Mouse (Mus musculus) olfactory bulb, adult 2 months (tissue): ENCODE data around the gene Tmem174. TPM values are rescaled to one million over a fixed set of nuclear protein-coding genes. Genes with fewer than 3 reads are reported as not detected.

Source experiments
- H3K27ac ChIP-seq: fragments of 200-500 bp; 2 replicates; pipeline ENCODE4 v1.5.1; 2012; ENCODE audit warnings: low read depth, low read length; ENCODE audit not compliant: insufficient read depth
- H3K4me1 ChIP-seq: fragments of 200-500 bp; 2 replicates; pipeline ENCODE4 v1.6.1; 2012; ENCODE audit warnings: low read length; ENCODE audit not compliant: control insufficient read depth, insufficient read depth
- H3K4me3 ChIP-seq: fragments of 200-500 bp; 2 replicates; pipeline ENCODE4 v1.5.1; 2012; ENCODE audit warnings: mild to moderate bottlenecking, low read depth, low read length, moderate library complexity; ENCODE audit not compliant: insufficient read depth
- CTCF ChIP-seq: fragments of 200-500 bp; IDR thresholded peaks from 2 replicates; pipeline ENCODE4 v1.5.1; 2012; ENCODE audit warnings: low read depth, mild to moderate bottlenecking, low read length, moderate library complexity; ENCODE audit not compliant: insufficient read depth
- POLR2A ChIP-seq: fragments of 200-500 bp; IDR thresholded peaks from 2 replicates; pipeline ENCODE4 v1.6.1; 2012; ENCODE audit warnings: mild to moderate bottlenecking, low read depth, low read length, moderate library complexity; ENCODE audit not compliant: insufficient read depth
- WGBS: fragments of 180-500 bp; shearing (Covaris S2); methylation state at CpG from one replicate; pipeline ENCODE4 v1.1.7; 2018; 5-methylcytosine and 5-hydroxymethylcytosine counted together
- polyA plus RNA-seq: library from polyadenylated mRNA; stranded (reverse); fragments of >200 nt; gene quantifications from 2 replicates; pipeline ENCODE4 v1.2.4, GENCODE M21; 2012; ENCODE audit warnings: low replicate concordance; ENCODE audit not compliant: missing spikeins, insufficient read depth, insufficient read length

The Tmem174 gene
- polyA plus RNA-seq, 1 experiment, result not detected

DNA sequence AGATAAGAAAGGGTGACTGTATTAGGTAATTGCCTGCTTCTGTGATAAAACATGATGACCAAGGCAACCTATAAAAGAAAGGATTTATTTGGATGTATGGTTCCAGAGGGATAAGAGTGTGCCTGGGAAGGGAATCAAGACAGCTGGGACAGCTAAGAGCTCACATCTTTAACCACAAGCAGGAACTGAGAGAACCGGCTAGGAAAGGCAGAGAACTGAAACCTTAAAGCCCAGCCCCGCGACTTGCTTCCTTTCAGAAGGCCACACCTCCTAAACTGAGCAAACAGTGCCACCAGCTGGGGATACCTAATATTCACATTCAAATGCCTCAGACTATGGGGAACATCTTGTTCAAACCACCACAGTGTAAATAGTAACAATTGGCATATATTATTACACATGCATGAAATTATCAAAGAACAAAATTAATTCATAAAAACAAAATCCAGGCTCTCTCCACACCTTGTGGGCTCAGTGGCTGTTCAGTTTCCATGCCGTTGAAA is 25.0 kb upstream of the Tmem174 start:
- TF ChIP-seq POLR2A (no peak), CTCF (no peak)
- Histone ChIP-seq H3K4me3 (no peak overlapping the region), H3K4me1 (no peaks in the 10 kb centered on the region), H3K27ac (no peak overlapping the region)
- WGBS, result 90% methylated on average over 4 of the region's 4 CpGs

DNA sequence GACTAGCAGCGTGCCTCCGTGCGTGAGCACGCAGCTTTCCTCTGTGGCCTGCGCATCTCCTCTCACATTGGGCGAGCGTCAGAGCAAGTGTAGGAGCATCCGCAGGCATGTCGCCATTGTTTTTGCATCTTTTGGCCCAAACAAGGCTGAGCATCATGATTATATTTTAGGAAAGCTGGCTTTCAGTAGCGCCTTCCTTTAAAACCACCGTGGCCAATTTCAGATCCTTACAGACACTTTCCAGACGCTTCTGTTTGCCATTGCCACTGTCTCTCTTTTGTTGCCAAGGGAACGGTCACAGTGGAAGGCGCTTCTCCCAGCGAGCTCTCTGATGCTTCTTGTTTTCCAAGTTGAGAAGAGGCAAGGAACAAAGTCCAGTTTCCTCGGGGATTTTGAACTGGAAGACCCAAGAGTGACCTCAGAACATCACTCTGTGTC is 18.8 kb upstream of the Tmem174 start:
- Histone ChIP-seq H3K27ac (no peak overlapping the region), H3K4me3 (no peak overlapping the region), H3K4me1 (peaks cover 9% of the 10 kb centered on the region; the same call in 1 of the 2 replicates)
- TF ChIP-seq POLR2A (no peak), CTCF (no peak)
- 50% methylated on average over 16 of the region's 16 CpGs for WGBS

DNA sequence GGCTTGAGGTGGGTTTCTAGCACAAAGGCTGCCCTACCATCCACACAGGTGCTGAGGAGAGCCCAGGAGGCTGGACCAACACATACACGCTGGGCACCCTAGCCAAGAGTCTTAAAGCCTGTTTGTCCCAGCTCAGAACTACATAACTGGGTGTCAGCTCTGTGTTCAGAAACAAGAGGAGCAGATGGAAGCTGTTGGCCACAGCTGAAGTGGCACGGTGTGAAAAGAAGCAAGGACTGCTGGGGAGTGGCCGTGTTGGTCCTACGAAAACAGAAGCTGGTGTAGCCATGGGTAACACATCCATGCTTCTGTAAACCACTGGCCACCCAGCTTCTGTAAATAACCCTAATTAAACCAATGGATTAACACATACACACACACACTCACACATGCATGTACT is 18.1 kb upstream of the Tmem174 start:
- Histone ChIP-seq H3K4me1 (peaks cover 9% of the 10 kb centered on the region; the same call in 1 of the 2 replicates), H3K4me3 (no peak overlapping the region), H3K27ac (no peak overlapping the region)
- no peak for TF ChIP-seq CTCF
- no peak for TF ChIP-seq POLR2A
- 83% methylated on average over 4 of the region's 4 CpGs for whole genome bisulfite sequencing

DNA sequence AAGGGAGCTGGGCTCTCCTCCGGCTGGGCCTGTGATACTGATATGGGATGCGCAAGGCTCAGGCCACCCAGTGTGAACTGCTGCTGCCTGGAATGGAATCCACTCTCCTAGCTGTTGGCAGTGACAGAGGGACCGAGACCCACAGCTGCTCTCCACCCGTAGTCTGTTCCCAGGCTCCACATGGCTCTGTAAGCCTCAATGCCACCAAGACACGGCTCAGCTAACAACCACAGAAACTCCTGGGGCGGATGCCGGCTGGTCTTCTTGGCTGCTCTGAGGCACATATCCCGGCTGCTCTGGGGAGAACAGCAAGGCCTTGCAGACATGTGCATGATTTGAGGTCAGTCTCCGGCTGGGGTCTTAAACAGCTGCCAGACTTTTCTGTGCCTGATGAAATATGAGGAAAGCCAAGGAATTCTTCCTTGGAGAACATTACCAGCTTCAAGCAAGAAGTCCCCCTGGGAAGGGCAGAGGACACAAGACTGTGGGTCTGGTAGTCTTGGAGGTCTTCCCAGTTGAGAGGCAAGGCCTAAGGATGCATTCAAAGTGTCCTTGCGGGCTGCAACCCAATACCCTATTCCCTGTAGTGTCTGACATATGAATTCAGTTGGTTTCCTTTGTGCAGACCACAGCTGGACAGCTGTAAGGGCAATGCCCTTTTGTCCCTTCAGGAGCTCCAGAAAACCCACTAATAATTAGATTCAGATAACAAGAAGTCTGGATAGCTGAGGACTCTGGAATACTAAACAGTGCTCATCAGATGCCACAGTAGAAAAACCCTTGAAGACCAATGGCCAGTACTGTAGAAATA is 17.1 kb upstream of the Tmem174 start:
- Histone ChIP-seq H3K4me1 (peaks cover 9% of the 10 kb centered on the region; the same call in 1 of the 2 replicates), H3K4me3 (no peak overlapping the region), H3K27ac (no peak overlapping the region)
- no peak for TF ChIP-seq CTCF
- no peak for TF ChIP-seq POLR2A
- 88% methylated on average over 10 of the region's 10 CpGs for WGBS

DNA sequence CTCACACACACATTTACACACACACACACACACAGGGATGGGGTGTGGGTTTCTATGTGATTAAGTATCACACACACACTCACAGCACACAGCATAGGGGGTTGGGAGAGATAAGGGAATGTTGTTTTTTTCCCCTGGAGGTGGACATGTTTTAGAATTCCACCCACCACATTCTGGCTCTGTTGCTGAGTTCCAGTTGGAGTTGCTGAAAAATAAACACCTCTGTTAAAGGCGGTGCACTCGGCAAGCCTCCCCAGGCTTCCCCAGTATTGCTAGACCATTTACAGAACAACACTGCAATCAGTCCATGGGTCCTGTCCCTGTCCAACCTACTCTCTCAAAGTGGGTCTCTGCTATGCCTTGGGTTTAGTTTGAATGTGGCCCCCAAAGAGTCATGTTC is 15.0 kb upstream of the Tmem174 start:
- no peak overlapping the region for H3K27ac ChIP-seq
- WGBS, result 51% methylated on average over 2 of the region's 2 CpGs

DNA sequence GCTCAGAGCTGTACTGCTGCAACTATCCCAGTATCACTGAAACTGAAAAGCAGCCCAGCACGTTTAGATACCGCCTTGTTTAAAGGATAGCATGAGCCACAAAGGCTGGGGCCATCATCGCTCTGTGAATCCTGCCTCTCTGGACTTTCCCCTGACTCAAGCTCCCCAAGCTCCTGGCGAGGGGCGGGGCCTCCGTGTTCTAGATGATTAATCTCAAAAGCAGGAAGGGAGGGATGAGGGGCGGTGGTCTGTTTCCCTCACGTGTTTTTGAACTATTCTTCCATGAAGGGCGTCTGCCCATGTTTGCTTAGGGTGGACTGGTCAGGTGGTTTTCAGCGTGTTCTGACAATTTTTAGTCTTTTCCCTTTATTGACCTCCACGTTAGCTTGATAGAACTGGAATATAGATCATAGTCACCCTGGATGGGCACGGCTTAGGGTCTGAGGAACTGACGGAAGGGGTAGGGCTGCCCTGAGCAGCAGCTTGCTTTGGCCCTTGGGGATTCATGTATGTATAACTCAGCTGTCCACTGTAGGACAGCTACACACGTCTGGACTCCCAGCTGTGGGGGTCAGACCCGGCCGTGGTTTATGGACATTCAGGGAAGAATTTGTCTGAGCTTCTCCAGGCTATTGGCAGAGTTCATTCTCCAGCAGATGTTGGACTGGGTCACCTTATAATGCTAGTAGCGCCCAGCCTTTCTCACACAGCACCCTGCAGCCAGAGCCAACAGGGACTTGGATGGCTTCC is 14.2 kb upstream of the Tmem174 start:
- no peak for TF ChIP-seq POLR2A
- 77% methylated on average over 17 of the region's 17 CpGs for WGBS
- H3K4me1 ChIP-seq, result peaks cover 9% of the 10 kb centered on the region; the same call in 1 of the 2 replicates
- no peak overlapping the region for H3K4me3 ChIP-seq
- no peak overlapping the region for H3K27ac ChIP-seq

More for the DNA sequence above, 15.0 kb upstream of the Tmem174 start:
- H3K4me3 ChIP-seq, result no peak overlapping the region
- peaks cover 9% of the 10 kb centered on the region; the same call in 1 of the 2 replicates for H3K4me1 ChIP-seq
- no peak for TF ChIP-seq POLR2A
- TF ChIP-seq CTCF, result no peak

DNA sequence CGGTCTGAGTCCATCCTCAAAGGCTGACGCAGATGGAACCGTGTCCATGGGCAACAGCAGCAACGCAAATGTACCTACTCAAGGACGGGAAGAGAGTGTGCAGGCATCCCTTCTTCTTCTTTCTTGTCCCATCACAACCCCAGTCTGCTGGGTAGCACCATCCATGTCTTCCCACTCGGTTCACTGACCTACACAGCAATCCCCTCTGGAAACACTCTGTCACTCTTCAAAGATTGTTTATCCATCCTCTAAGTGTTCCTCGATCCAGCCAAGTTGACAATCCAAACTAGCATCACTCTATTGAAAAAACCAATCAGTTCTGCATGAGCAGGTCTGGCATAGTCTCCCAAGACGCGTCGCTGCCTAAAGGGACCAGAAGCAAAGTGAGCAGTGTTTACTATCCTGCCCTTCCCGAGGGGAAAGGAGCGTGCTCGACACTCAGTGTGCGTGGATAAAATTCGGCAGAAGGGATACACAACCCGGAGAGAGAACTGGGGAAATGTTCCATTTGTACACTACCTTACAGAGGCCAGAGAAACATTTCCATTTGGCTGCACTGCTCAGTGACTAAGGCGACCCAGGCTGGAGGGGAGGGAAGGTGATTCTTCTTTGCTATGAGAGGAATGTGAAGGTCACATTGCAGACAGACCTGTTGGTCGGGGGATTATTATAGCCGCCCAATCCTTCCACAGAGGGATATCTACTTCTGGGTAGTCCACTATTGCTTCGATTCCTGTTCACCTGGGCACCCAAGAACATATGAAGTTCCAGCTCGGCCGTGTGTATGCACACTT is 10.8 kb upstream of the Tmem174 start:
- H3K27ac ChIP-seq, result no peak overlapping the region
- WGBS, result 88% methylated on average over 22 of the region's 22 CpGs
- H3K4me1 ChIP-seq, result peaks cover 4% of the 10 kb centered on the region; the same call in 1 of the 2 replicates
- no peak for TF ChIP-seq POLR2A
- TF ChIP-seq CTCF, result no peak
- H3K4me3 ChIP-seq, result no peak overlapping the region

DNA sequence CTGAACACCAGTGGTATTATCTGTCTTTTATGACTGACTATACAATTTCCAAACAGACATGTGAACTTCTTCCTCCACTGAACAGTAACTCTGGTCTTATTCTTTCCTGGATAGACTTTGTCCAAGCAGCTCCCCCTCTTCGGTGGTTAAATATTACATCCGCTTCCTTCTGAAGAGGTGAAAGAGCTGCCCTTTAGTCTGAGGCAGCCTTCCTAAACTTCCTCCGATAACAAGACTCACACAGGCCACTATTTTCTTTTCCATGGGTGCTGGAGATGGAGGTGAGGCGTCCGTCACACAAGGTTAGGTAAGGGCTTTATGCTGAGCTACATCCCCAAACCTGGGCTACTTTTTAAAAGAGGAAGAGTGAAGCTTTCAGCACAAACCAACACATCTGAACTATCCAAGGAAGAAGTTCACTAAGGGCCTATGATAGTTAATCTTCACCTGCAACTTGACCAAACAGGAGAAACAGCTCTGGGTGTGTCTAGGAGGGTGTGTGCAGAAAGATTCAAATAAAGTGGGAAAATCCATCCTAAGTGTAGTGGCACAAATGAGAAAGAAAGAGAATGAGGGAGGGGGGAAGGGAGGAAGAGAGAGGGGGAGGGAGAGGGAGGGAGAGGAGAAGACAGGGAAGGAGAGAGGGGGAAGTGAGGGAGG is 1.4 kb upstream of the Tmem174 start:
- Histone ChIP-seq H3K27ac (no peak overlapping the region), H3K4me3 (no peak overlapping the region), H3K4me1 (no peaks in the 10 kb centered on the region)
- TF ChIP-seq POLR2A, result no peak
- no peak for TF ChIP-seq CTCF
- WGBS, result 94% methylated on average over 5 of the region's 5 CpGs
